Mouse (Mus musculus) liver, adult 2 months (tissue): ENCODE measurements around the gene Golim4.

Source experiments
- CTCF ChIP-seq: fragments of 200-500 bp; IDR thresholded peaks from 2 replicates; pipeline ENCODE4 v1.5.1; 2011; ENCODE audit warnings: low read depth, low read length, control low read depth
- POLR2A ChIP-seq: fragments of 200-500 bp; IDR thresholded peaks from 2 replicates; pipeline ENCODE4 v1.6.1; 2011; ENCODE audit warnings: low read length, control low read depth; ENCODE audit not compliant: insufficient read depth; ENCODE audit errors: extremely low read depth

- TF ChIP-seq CTCF = no peak
- TF ChIP-seq POLR2A = no peak
These were observed 8.1 kb downstream of the Golim4 start for GRCm38 (mm10) chr3:75948541-75949095.
